Mouse (Mus musculus) embryonic facial prominence, embryonic 15.5 days (tissue): ENCODE results near the gene Folr2. TPM values are rescaled to one million over a fixed set of nuclear protein-coding genes. Genes with fewer than 3 reads are reported as not detected.
A peak's percentile ranks its signal among the peaks of the same experiment; 100 is the strongest.

Experiments used
- ATAC-seq: fragments of 200-750 bp; cut with Nextera tagmentation; 2 replicates; pipeline ENCODE4 v1.8.0; 2017; ENCODE audit warnings: low read depth, moderate TSS enrichment; ENCODE audit not compliant: insufficient number of reproducible peaks, low FRiP score, low TSS enrichment
- H3K27ac ChIP-seq: fragments of 300-500 bp; sonication (generic); replicated peaks from 2 replicates; pipeline ENCODE4 v1.5.1; 2015; ENCODE audit warnings: mild to moderate bottlenecking, inconsistent platforms
- H3K27me3 ChIP-seq: fragments of 300-500 bp; sonication (generic); 2 replicates; pipeline ENCODE4 v1.6.1; 2015; ENCODE audit warnings: inconsistent platforms
- H3K36me3 ChIP-seq: fragments of 300-500 bp; sonication (generic); 2 replicates; pipeline ENCODE4 v1.6.1; 2015; ENCODE audit warnings: mild to moderate bottlenecking, inconsistent platforms
- H3K4me1 ChIP-seq: fragments of 300-500 bp; sonication (generic); 2 replicates; pipeline ENCODE4 v1.6.1; 2015; ENCODE audit warnings: inconsistent platforms
- H3K4me2 ChIP-seq: fragments of 300-500 bp; sonication (generic); replicated peaks from 2 replicates; pipeline ENCODE4 v1.6.1; 2015; ENCODE audit warnings: mild to moderate bottlenecking, inconsistent platforms
- H3K4me3 ChIP-seq: fragments of 300-500 bp; sonication (generic); replicated peaks from 2 replicates; pipeline ENCODE4 v1.5.1; 2015; ENCODE audit warnings: mild to moderate bottlenecking, inconsistent platforms
- H3K9ac ChIP-seq: fragments of 300-500 bp; sonication (generic); 2 replicates; pipeline ENCODE4 v1.6.1; 2015; ENCODE audit warnings: inconsistent platforms
- H3K9me3 ChIP-seq: fragments of 300-500 bp; sonication (generic); replicated peaks from 2 replicates; pipeline ENCODE4 v1.6.1; 2016; ENCODE audit warnings: inconsistent platforms
- WGBS: fragments of 180-500 bp; shearing (Covaris S2); methylation state at CpG from one replicate; pipeline ENCODE4 v1.1.7; 2015; 5-methylcytosine and 5-hydroxymethylcytosine counted together
- microRNA-seq: library from miRNA; unstranded; fragments of <30 nt; microRNA quantifications from one replicate; pipeline ENCODE4, GENCODE M21; 2016; ENCODE audit warnings: borderline number of aligned reads
- polyA plus RNA-seq: library from polyadenylated mRNA; unstranded; fragments of >200 nt; fragmentation: Nextera tagmentation; extraction: Ambion mirVana; gene quantifications from 2 replicates; pipeline ENCODE4 v1.2.1, GENCODE M21; 2015

The Folr2 gene
- polyA plus RNA-seq, 1 experiment from 2014 or later = 4.2 TPM

DNA sequence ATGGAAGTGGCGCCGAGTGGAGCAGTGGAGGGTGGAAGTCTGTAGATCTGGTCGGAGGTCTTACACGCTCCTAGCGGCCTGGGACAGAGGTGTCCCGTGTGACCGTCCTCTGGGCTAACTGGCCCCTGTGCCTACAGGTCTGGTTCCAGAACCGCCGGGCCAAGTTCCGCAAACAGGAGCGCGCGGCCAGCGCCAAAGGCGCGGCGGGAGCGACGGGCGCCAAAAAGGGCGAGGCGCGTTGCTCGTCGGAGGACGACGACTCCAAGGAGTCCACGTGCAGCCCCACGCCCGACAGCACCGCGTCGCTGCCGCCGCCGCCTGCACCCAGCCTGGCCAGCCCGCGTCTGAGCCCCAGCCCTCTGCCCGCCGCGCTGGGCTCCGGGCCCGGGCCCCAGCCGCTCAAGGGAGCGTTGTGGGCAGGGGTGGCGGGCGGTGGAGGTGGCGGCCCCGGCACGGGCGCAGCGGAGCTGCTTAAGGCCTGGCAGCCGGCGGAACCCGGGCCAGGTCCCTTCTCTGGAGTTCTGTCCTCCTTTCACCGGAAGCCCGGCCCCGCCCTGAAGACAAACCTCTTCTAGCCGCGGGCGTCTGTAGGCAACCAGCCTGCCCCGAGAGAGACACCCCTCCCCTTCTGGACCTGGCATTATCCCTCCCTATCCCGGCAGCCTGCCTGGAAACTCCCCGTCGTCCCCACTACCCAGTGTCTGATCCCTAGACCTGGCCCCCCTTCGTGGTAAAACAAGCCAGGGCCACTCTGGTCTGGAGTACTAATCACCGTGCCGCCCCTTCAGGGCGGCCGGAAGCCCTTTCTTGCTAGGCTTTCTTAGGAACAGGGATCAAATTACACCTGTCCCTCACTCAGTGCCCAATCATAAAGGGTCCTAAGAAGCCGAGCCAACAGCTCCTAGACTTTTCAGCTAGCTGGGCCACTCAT, 35.2 kb downstream of the Folr2 start:
- H3K27me3 ChIP-seq = peaks cover 70% of the 10 kb centered on the region

GRCm38 (mm10) chr7:101820295-101821030, 36.5 kb downstream of the Folr2 start:
- H3K27ac ChIP-seq = no peak overlapping the region
- WGBS = 3% methylated on average over 35 of the region's 35 CpGs
- H3K4me1 ChIP-seq = peaks cover 30% of the 10 kb centered on the region
- no peak overlapping the region for H3K9ac ChIP-seq
- ATAC-seq = no peak
- no peaks in the 10 kb centered on the region for H3K9me3 ChIP-seq
- H3K4me2 ChIP-seq = peak overlapping the region; percentile 94
- H3K4me3 ChIP-seq = peak overlapping the region; percentile 46
- peaks cover 78% of the 10 kb centered on the region for H3K27me3 ChIP-seq
- peaks cover 14% of the 10 kb centered on the region for H3K36me3 ChIP-seq

More for the DNA sequence above, 35.2 kb downstream of the Folr2 start:
- Histone ChIP-seq H3K4me3 (peak overlapping the region; percentile 46), H3K9ac (peak overlapping the region; percentile 42; the same call in 1 of the 2 replicates), H3K4me1 (peaks cover 30% of the 10 kb centered on the region), H3K27ac (no peak overlapping the region; the same call in 1 of the 2 replicates), H3K9me3 (no peaks in the 10 kb centered on the region), H3K36me3 (peaks cover 28% of the 10 kb centered on the region), H3K4me2 (peak overlapping the region; percentile 94)
- under 1% methylated on average over 71 of the region's 71 CpGs for WGBS
- ATAC-seq = peak; percentile 73

DNA sequence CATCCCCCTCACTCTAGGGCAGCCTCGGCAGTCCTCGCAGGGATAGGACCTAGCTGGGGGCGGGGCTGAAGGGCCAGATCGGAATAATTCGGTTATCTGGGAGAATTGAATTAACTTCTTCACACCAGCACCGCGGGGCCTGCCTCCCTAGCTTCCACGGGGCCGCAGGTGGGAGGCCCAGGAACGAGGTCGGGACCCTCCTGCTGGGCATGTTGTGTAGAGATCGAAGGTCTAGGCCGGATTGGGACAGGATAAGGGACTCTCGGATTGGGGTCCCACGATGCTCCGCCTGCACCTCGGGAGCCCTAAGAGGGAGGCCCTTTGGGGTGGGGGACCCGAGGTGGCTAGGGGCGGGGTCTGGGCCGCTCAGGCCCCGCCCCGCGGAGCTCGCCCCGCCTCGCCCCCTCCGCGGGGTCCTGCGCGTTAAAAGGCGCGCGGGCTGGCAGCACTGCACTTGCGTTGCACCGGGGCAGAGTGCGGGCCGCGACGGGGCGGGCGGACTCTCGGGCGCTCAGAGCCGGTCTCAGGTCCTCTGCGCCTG, 39.1 kb downstream of the Folr2 start, which contains the start of gene Phox2a:
TSS of gene Phox2a (plus strand) at position 453 of the 541 bp plus-strand sequence.
- WGBS = under 1% methylated on average over 45 of the region's 45 CpGs
- H3K4me2 ChIP-seq = peak within 1 kb of the TSS; percentile 51
- ATAC-seq = no peak
- H3K27ac ChIP-seq = no peak within 1 kb of the TSS
- H3K4me3 ChIP-seq = peak within 1 kb of the TSS; percentile 33
- peaks cover 68% of the 10 kb centered on the region for H3K27me3 ChIP-seq
- peaks cover 30% of the 10 kb centered on the region for H3K4me1 ChIP-seq
- H3K9ac ChIP-seq = no peak within 1 kb of the TSS
- no peaks in the 10 kb centered on the region for H3K9me3 ChIP-seq
- H3K36me3 ChIP-seq = no peaks in the 10 kb centered on the region

Small RNA genes lying within 50 kb of the gene (microRNA-seq; reads per million reads assigned to microRNA genes)
- gene Gm22655 = not detected

Other genes with a start within 250 kb of the Folr2 start
- gene Clpb, start 193.6 kb downstream of the Folr2 start, polyA plus RNA-seq = 45.1 and 50.1 TPM in 2 replicates
- 0.34 and 0.45 TPM in 2 replicates for gene Phox2a, start 38.9 kb downstream of the Folr2 start, polyA plus RNA-seq
- 48.0 and 57.4 TPM in 2 replicates for gene Inppl1, start 19.0 kb downstream of the Folr2 start, polyA plus RNA-seq
- gene Anapc15, start 6.5 kb upstream of the Folr2 start, polyA plus RNA-seq = 56.6 and 61.0 TPM in 2 replicates
- gene Folr1, start 13.6 kb upstream of the Folr2 start, polyA plus RNA-seq = 0.35 and 0.81 TPM in 2 replicates
- 164 and 166 TPM in 2 replicates for gene Lamtor1, start 48.7 kb upstream of the Folr2 start, polyA plus RNA-seq
- gene Tomt, start 49.2 kb upstream of the Folr2 start, polyA plus RNA-seq = 0.29 and 0.45 TPM in 2 replicates
- 22.0 and 29.2 TPM in 2 replicates for gene Lrrc51, start 76.7 kb upstream of the Folr2 start, polyA plus RNA-seq
- 72.8 and 73.7 TPM in 2 replicates for gene Numa1, start 76.9 kb upstream of the Folr2 start, polyA plus RNA-seq
- gene Il18bp, start 161.5 kb upstream of the Folr2 start, polyA plus RNA-seq = 2.4 and 2.5 TPM in 2 replicates
- 28.6 and 29.5 TPM in 2 replicates for gene Rnf121, start 208.3 kb upstream of the Folr2 start, polyA plus RNA-seq
- gene Xndc1, start 208.3 kb upstream of the Folr2 start, polyA plus RNA-seq = 31.6 and 37.4 TPM in 2 replicates
- 1.8 and 2.0 TPM in 2 replicates for gene Xntrpc, start 208.5 kb upstream of the Folr2 start, polyA plus RNA-seq
- 0.13 and 0.29 TPM in 2 replicates for gene Trpc2, start 225.9 kb upstream of the Folr2 start, polyA plus RNA-seq
- 13.2 and 19.4 TPM in 2 replicates for gene Art1, start 244.5 kb upstream of the Folr2 start, polyA plus RNA-seq